Mouse (Mus musculus) Muller cell, postnatal 12 days (primary cell): Measurements from ENCODE around the gene Arhgdig.

ENCODE experiments used
- DNase-seq: peaks from one replicate; pipeline ENCODE4 v3.0.0-alpha.2; 2015; ENCODE audit errors: inconsistent ontology term

Gene Arhgdig

DNA sequence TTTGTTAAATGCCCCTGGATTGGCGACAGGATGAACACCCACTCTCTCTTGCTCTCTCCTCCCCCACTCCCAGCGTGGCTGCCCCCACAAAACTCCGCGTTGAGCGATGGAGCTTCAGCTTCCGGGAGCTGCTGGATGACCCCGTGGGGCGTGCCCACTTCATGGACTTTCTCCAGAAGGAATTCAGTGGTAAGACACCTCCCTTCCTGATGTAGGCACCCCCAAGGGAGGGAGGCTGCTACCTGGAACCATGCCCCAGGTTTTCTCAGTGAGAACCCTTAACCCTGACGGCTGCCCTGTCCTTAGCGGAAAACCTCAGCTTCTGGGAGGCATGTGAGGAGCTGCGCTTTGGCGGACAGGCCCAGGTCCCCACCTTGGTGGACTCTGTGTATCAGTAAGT is at the start of gene Arhgdig:
Arhgdig (minus strand) TSS at position 101 of the 400 bp plus-strand sequence.
- no peak for DNase-seq

- no peak for DNase-seq
These were observed 47.7 kb upstream of the Arhgdig start for GRCm38 (mm10) chr17:26255313-26255712.

GRCm38 (mm10) chr17:26253399-26253798 is 45.8 kb upstream of the Arhgdig start:
- DNase-seq = no peak

DNA sequence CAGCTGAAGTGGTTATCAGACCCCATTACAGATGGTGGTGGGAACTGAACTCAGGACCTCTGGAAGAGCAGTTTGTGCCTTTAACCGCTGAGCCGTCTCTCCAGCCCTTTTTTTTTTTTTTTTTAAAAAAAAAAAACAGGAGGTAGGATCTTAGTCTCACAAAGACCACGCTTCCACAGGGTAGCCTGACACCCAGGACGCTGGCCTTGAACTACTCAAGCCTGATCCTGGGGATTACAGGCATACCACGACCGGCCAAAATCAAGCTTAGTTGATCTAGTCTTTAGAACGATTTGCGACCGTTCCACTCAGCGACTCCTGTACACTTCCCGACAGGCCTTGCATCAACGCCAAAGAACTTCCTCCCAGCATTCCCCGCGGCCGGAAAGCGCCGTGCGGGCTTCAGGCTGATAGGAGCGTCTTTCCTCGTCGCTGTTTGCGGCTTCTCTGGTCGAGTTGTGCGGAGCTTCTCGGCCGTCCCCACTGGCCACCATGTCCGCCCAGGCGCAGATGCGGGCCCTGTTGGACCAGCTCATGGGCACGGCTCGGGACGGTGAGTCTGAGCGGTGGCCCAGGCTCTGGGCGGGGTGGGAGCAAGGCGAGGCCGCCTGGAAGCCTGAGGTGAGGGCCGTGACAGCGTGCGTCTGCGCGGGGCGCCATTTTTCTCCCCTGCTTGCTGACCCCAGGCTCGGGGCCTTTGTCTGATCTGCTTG is 45.1 kb upstream of the Arhgdig start, which contains the start of gene Luc7l:
Luc7l (plus strand) TSS at position 358 of the 713 bp plus-strand sequence.
- DNase-seq = peak; percentile 96

DNA sequence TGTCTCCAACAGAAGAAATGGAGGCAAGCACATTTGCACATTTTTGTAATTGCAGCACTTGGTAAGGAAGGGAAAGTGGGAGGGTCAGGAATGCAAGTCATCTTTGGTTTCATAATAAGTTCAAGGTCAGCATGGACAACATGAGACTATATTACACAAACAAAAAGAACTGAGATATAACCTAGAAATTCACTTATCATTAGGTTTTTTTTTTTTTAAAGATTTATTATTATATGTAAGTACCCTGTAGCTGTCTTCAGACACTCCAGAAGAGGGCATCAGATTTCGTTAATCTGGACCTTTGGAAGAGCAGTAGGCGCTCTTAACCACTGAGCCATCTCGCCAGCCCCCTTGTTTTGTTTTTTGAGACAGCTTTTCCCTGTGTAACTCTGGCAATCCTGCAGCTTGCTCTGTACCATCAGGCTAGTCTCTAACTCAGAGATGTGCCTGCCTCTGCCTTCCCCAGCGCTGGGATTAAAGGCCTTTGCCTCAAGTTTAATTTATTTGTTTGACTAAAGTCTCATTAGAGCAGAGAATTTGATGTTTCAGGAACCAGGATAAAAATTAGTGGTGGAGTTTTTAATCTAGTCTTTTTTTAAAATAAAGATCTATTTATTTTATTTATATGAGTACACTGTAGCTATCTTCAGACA is 44.4 kb upstream of the Arhgdig start:
- no peak for DNase-seq

- DNase-seq = peak; percentile 98
These were observed 36.7 kb upstream of the Arhgdig start, which contains the start of gene Fam234a for GRCm38 (mm10) chr17:26244101-26244841. Gene Fam234a, minus strand, starts transcription at chr17:26244242.

DNA sequence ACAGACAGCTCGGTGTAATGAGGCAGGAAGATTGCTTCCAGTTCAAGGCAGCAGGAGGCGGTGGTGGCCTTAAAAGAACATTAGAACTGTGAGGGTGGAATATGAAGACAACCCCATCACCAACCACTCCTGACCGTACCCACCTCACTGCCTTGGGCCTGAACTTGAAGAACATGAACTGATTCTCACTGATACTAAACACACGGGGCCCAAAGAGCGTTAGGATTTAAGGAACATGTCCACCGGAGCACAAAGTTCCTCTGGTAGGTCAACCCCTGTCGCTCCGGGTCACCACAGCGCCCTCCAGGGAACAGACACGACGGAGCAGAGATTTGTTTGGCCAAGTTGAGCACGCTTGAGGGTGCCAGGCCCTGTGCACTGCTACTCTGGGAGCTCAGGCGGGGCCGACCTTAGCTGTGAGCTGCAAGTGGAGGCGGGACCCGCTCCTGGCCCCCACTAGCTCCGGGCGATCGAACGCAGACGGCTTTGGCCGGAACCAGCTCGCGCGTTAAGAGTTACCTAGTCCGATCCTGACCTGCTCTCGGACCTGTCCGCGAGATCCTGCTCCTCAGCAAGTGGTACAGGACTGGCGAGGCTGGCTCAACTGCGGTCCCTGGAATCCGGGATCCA is 36.0 kb upstream of the Arhgdig start:
- DNase-seq = peak; percentile 82

DNA sequence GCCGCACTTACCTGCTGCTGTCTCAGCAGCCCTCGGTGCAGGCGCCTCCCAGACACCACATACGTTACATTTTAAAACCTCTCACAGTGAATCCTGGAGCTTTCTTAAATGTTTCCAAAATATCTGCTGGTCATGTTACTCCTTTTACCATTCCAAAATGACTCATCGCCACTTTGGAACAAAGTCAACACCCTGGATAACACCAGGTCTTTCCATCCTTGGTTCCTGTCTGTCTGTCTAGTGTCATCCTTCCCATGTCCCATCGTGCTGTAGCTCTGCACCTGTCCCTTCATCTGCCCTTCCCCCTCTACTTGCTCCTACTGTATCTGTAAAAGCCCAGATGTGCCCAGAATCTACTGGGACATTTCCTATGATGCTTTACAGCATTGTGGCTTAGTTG is 33.4 kb upstream of the Arhgdig start:
- DNase-seq = peak; percentile 31

- DNase-seq = peak; percentile 78
These were observed 32.7 kb upstream of the Arhgdig start for GRCm38 (mm10) chr17:26240120-26240790.

GRCm38 (mm10) chr17:26239551-26239950 is 32.0 kb upstream of the Arhgdig start:
- DNase-seq = peak; percentile 35

DNA sequence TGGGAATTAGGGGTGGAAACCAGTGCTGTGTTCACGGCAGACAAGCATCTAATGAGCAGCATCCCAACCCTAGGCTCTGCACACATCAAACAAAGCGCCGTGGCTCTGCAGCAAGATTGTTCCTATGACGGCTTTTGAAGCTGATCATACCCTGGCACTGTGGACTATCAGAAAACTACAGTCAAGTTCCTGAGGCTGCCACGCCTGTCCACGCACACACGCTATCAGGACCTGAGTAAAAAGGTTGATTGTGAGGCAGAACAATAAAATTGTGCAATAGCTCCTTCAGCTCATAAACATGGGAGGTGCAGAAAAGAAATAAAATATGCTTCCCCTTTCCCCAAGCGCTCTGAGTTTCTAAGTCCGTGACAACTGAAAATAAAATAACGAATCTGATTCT is 30.1 kb upstream of the Arhgdig start:
- DNase-seq = no peak

GRCm38 (mm10) chr17:26235077-26235815 is 27.7 kb upstream of the Arhgdig start:
- DNase-seq = peak; percentile 78

GRCm38 (mm10) chr17:26234386-26234785 is 26.8 kb upstream of the Arhgdig start:
- no peak for DNase-seq

- DNase-seq = no peak
These were observed 25.3 kb upstream of the Arhgdig start for GRCm38 (mm10) chr17:26232863-26233262.

DNA sequence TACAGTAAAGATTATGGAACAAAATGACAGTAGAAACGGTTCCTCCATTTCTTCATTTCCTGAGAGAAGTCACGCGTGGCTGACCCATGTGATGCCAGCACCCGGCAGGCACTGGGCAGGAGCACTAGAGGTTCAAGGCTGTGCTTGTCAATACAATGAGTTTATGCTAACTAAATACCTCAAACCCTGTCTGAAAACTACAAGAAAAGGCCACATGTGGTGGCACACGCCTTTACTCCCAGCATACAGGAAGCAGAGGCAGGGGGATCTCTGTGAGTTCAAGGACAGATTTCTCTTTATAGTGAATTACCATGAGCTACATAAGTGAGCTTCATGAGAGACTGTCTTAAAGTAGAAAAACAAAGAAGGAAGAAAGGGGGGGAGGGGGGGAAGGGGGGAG is 23.6 kb upstream of the Arhgdig start:
- no peak for DNase-seq

- DNase-seq = no peak
These were observed 22.2 kb upstream of the Arhgdig start for GRCm38 (mm10) chr17:26229776-26230175.

DNA sequence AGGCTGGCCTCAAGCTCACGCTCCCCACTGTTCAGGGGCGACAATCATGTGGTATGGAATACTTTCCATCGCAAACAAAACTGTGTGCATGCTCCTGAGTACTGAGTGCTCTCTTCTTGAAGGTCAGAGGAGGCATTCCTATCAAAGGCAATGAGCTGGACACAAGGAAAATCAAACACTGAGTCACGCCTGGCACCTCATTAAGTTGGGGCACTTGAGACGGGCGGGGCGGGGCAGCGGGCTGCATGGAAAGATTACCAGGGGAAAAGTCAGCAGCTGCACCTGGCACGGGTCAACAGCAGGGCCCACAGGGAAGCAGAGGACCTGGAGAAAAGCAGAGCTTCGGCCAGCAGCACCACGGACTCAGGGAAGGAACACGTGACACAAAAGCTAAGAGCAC is 17.6 kb upstream of the Arhgdig start:
- no peak for DNase-seq

- no peak for DNase-seq
These were observed 13.9 kb upstream of the Arhgdig start for GRCm38 (mm10) chr17:26221508-26221907.

DNA sequence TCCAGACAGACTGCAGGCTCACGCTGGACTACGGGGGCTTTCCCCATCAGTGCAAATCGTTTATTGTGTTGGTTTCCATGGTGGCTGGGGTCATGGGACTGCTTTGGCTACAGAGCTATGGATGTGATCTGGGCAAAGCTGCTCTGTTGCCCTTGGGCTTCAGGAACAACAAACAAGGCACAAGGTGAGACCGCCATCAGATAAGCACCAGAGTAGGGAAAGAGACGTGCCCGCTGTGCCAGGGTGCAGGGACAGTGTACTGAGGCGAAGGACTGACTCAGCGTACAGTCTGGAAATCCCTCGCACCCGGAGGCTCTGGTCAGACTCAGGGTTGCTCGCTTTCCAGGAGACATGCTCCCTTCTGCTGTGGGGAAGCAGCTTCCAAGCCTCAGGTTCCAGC is 5.1 kb upstream of the Arhgdig start:
- no peak for DNase-seq

DNA sequence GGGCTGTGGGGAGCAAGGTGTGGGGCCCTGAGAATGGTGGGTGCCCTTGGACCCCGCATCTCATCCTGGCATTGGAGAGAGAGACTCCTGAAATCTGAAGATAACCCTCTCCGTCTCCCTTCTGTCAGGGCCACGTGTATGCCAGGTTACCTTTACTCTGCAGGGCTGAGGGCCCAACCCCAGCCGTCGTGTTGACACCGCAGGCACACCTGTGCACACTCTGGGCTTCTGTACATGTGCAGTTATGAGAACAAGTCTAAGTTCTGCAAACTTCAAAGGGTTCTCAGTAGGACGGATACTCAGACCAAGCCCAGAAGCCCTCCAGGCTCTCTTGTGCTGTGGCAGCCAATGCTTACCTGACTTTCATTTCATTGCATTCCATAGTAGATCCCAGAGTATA is 4.7 kb upstream of the Arhgdig start:
- DNase-seq = no peak

GRCm38 (mm10) chr17:26206392-26206791 is 1.2 kb downstream of the Arhgdig start:
- DNase-seq = no peak
